Mouse (Mus musculus): ENCODE data around the gene Rtn4.

GRCm38 (mm10) chr11:29739752-29740151, 47.0 kb downstream of the Rtn4 start:
- TF ChIP-seq CTCF (IDR thresholded peaks at IDR 0.05; ENCODE audit: borderline replicate concordance, insufficient read depth, low read length), result no peak
- no peak for TF ChIP-seq POLR2A (IDR thresholded peaks at IDR 0.05; ENCODE audit: low read depth, low read length)
